Mouse (Mus musculus) kidney, postnatal 14 days (tissue): ENCODE data around the gene Olfr968.

ENCODE experiments used
- DNase-seq: peaks from one replicate; pipeline ENCODE4 v3.0.0; 2022; ENCODE audit warnings: mixed read lengths

Olfr968 gene

DNA sequence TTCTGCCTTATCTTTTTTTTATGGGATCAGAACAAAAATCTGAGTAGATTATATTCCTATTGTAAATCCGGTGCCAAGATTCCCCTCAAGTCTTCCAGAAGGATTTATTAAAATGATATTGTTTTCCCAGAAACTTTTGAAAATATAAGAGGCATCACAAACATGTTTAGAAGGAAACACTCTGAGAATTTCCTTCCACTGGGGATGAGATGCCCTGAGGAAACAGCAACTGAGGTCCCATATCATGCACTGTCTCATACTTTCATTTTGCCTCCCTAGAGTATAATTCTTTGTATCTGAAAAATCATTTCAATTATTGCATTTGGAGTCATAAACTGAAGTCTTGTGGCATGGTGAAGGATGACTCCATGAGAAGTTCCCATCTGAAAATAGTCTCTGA lies at the start of gene Olfr968:
Gene Olfr968, minus strand, starts transcription at position 101 of the 400 bp plus-strand sequence.
- no peak for DNase-seq

DNA sequence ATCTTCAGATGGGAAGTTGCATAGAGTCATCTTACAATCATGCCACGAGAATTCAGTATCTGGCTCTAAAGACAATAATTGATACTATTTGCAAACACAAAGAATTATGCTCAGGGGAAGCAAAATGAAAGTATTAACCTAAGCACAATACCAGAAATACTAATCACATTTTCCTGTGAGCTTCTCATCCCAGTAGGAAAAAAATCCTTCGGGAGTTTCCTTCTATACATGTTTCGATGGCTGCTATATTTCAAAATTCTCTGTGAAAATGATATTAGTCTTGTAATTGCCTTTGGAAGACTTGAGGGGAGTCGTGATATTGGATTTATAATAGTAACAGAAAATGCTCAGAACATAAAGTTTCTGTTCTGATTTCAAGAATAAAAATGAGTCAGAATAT lies 25.5 kb upstream of the Olfr968 start, which contains the start of gene Olfr970:
Gene Olfr970, plus strand, starts transcription at position 301 of the 400 bp plus-strand sequence.
- no peak for DNase-seq

DNA sequence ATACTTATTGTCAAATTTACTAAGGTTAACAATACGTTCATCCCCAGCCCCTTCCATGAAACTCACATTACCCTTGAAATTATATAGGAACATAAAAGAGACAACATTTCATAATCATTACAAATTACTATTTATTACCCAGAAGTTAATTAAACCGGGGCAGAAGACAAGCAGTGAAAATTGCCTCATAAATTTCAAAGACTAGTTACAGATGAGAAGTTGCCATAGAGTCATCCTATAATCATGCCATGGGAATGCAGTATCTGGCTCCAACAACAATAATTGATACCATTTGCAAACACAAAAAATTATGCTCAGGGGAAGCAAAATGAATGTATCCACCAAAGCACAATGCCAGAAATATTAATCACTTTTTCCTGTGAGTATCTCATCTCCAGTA lies 7.5 kb upstream of the Olfr968 start, which contains the start of gene Olfr969:
Gene Olfr969, plus strand, starts transcription at position 388 of the 400 bp plus-strand sequence.
- DNase-seq: no peak

DNA sequence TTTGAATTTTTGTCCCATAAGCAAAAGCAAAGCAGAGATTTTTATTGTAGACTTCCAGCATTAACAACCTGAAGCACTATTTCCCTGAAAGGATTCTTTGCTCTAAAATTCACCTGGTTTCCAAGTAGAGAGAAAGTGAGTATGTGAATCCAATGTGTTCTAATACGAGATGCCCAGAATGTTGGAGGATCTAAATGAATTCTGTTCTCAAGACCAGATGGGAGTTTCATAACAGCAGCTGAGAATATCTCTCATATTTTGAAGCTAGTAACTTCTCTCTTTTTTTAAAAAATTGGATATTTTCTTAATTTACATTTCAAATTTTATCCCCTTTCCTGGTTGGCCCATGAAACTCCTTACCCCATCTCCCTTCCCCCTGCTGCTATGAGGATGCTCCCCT lies 36.6 kb downstream of the Olfr968 start:
- DNase-seq: no peak

DNA sequence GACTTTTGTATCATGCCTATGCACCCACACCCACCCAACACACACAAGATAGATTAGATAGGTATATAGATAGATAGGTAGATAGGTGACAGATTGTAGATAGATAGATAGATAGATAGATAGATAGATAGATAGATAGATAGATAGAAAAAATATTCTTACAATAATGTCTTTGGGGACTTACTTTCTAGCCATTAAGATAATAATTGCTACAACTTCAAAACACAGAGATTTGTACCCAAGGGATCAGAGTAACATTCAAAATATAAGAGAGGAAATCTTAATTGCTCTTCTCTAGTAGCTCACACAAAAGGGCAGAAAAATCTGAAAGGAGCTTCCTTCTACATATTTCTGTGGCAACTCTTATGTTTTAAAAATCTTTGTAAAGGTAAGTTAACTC lies 37.1 kb downstream of the Olfr968 start, which contains the start of gene Olfr967:
Gene Olfr967, plus strand, starts transcription at position 301 of the 400 bp plus-strand sequence.
- DNase-seq: no peak

DNA sequence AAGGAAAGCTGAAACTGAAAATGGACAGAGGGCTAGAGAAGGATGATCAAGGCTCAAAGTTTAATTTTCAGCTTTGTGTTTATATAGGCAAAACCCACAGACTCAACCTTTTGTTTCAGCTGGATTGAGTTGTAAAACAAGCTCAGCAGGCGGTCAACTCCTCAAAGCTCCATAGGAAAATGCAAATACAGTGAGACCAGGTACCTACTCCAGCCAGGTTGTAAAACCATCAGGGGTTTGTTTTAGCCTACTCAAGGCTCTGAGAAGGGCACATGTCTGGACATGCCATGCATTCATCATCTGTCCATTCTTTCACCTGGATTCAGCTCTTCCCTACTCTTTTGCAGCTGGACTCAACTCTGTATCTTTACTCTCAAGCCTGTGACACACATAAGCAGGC lies 42.3 kb downstream of the Olfr968 start:
- no peak for DNase-seq

DNA sequence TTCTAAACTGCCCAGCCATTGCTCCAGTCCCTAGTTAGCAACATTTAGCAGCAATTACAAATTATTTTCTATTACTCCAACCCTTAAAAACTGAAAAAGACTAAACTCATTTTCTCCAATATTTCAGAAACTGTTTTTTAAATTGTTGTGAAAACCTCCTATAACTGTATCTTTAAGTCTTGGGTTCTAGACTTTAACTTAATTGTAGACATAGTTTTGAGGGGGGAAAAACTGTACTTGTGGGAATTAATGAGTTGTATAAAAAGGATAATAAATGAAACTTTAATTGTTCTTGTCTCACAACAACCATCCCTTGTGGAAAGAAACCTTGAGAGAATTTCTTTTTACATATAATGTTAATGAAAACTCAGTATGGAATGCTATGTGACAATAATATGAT lies 52.4 kb downstream of the Olfr968 start, which contains the start of gene Olfr150:
Gene Olfr150, plus strand, starts transcription at position 301 of the 400 bp plus-strand sequence.
- no peak for DNase-seq
